Mouse (Mus musculus) midbrain, postnatal 0 days (tissue): Measurements from ENCODE around the gene Etnk2. TPM values are rescaled to one million over a fixed set of nuclear protein-coding genes. Genes with fewer than 3 reads are reported as not detected.
A peak's percentile ranks its signal among the peaks of the same experiment; 100 is the strongest.

ENCODE experiments used
- ATAC-seq: fragments of 200-750 bp; cut with Nextera tagmentation; 2 replicates; pipeline ENCODE4 v1.8.0; 2017; ENCODE audit warnings: moderate number of reproducible peaks, mild to moderate bottlenecking, moderate TSS enrichment, moderate library complexity; ENCODE audit not compliant: low FRiP score
- DNase-seq: peaks from one replicate; pipeline ENCODE4 v3.0.0-alpha.2; 2015; ENCODE audit warnings: low spot score
- H3K27ac ChIP-seq: fragments of 300-500 bp; sonication (generic); 2 replicates; pipeline ENCODE4 v1.5.1; 2014; ENCODE audit warnings: low read depth, mild to moderate bottlenecking, low read length, mixed read lengths
- H3K27me3 ChIP-seq: fragments of 300-500 bp; sonication (generic); 2 replicates; pipeline ENCODE4 v1.6.1; 2014; ENCODE audit warnings: low read length, control low read depth, mixed read lengths; ENCODE audit not compliant: insufficient read depth
- H3K36me3 ChIP-seq: fragments of 300-500 bp; sonication (generic); 2 replicates; pipeline ENCODE4 v1.6.1; 2014; ENCODE audit warnings: low read length, control low read depth, mixed read lengths; ENCODE audit not compliant: insufficient read depth
- H3K4me1 ChIP-seq: fragments of 300-500 bp; sonication (generic); 2 replicates; pipeline ENCODE4 v1.6.1; 2014; ENCODE audit warnings: mild to moderate bottlenecking, control low read depth, antibody characterized with exemption, low read length, mixed read lengths; ENCODE audit not compliant: insufficient read depth
- H3K4me2 ChIP-seq: fragments of 300-500 bp; sonication (generic); 2 replicates; pipeline ENCODE4 v1.6.1; 2014; ENCODE audit warnings: low read depth, mild to moderate bottlenecking, low read length, mixed read lengths; ENCODE audit not compliant: poor library complexity, severe bottlenecking
- H3K4me3 ChIP-seq: fragments of 300-500 bp; sonication (generic); 2 replicates; pipeline ENCODE4 v1.5.1; 2014; ENCODE audit warnings: low read depth, mild to moderate bottlenecking, low read length, moderate library complexity
- H3K9ac ChIP-seq: fragments of 300-500 bp; sonication (generic); replicated peaks from 2 replicates; pipeline ENCODE4 v1.6.1; 2014; ENCODE audit warnings: mild to moderate bottlenecking, low read length, moderate library complexity, mixed read lengths; ENCODE audit not compliant: poor library complexity, severe bottlenecking
- H3K9me3 ChIP-seq: fragments of 300-500 bp; sonication (generic); 2 replicates; pipeline ENCODE4 v1.6.1; 2016; ENCODE audit warnings: low read length, control low read depth
- CTCF ChIP-seq: IDR thresholded peaks from 2 replicates; pipeline ENCODE4 v1.5.1; 2016; ENCODE audit warnings: antibody characterized with exemption, mild to moderate bottlenecking
- WGBS: fragments of 180-500 bp; shearing (Covaris S2); extraction: QIAGEN DNeasy Blood & Tissue Kit; methylation state at CpG from one replicate; pipeline ENCODE4 v1.1.7; 2014; 5-methylcytosine and 5-hydroxymethylcytosine counted together
- polyA plus RNA-seq: library from polyadenylated mRNA; unstranded; fragments of >200 nt; fragmentation: Nextera tagmentation; extraction: Ambion mirVana; gene quantifications from 2 replicates; pipeline ENCODE4 v1.2.1, GENCODE M21; 2015
- total RNA-seq: library from RNA; depleted of rRNA; stranded (reverse); fragments of >200 nt; gene quantifications from 2 replicates; pipeline ENCODE4 v1.2.3, GENCODE M21; 2014

Gene Etnk2
- total and polyA plus RNA-seq, 2 experiments from 2014 or later = 34.5 to 52.0 TPM

- TF ChIP-seq CTCF = no peak
- Histone ChIP-seq H3K36me3 (0 out of 2 replicates have a peak, but pooled peaks cover 12% of the 10 kb centered on the region), H3K4me2 (no peak overlapping the region), H3K27ac (no peak overlapping the region), H3K9me3 (no peaks in the 10 kb centered on the region), H3K9ac (no peak overlapping the region), H3K4me3 (no peak overlapping the region), H3K27me3 (no peaks in the 10 kb centered on the region), H3K4me1 (peaks cover 9% of the 10 kb centered on the region; the same call in 1 of the 2 replicates)
- WGBS = 63% methylated on average over 4 of the region's 4 CpGs
- no peak for ATAC-seq
- no peak for DNase-seq
Observed at GRCm38 (mm10) chr1:133394702-133395101, 31.3 kb downstream of the Etnk2 start.

GRCm38 (mm10) chr1:133396693-133397092 is 33.3 kb downstream of the Etnk2 start:
- no peak overlapping the region for H3K27ac ChIP-seq
- no peak overlapping the region for H3K4me2 ChIP-seq
- H3K4me1 ChIP-seq = peaks cover 9% of the 10 kb centered on the region; the same call in 1 of the 2 replicates
- DNase-seq (no peak), ATAC-seq (no peak)
- no peak overlapping the region for H3K9ac ChIP-seq
- 75% methylated on average over 5 of the region's 5 CpGs for WGBS
- H3K36me3 ChIP-seq = 0 out of 2 replicates have a peak, but pooled peaks cover 5% of the 10 kb centered on the region
- TF ChIP-seq CTCF = no peak
- H3K9me3 ChIP-seq = no peaks in the 10 kb centered on the region
- no peaks in the 10 kb centered on the region for H3K27me3 ChIP-seq
- no peak overlapping the region for H3K4me3 ChIP-seq

- peak overlapping the region; percentile 2; the same call in 1 of the 2 replicates for H3K4me3 ChIP-seq
- 0 out of 2 replicates have a peak, but pooled peaks cover 5% of the 10 kb centered on the region for H3K36me3 ChIP-seq
- no peaks in the 10 kb centered on the region for H3K9me3 ChIP-seq
- no peak for TF ChIP-seq CTCF
- WGBS = 42% methylated on average over 5 of the region's 5 CpGs
- peak overlapping the region; percentile 30; the same call in 1 of the 2 replicates for H3K9ac ChIP-seq
- peaks cover 9% of the 10 kb centered on the region; the same call in 1 of the 2 replicates for H3K4me1 ChIP-seq
- DNase-seq = no peak
- H3K27ac ChIP-seq = peak overlapping the region; percentile 52
- H3K27me3 ChIP-seq = no peaks in the 10 kb centered on the region
- H3K4me2 ChIP-seq = peak overlapping the region; percentile 3; the same call in 1 of the 2 replicates
- ATAC-seq = no peak
Observed at GRCm38 (mm10) chr1:133397094-133397482, 33.7 kb downstream of the Etnk2 start.

GRCm38 (mm10) chr1:133397483-133398237 is 34.3 kb downstream of the Etnk2 start:
- H3K36me3 ChIP-seq = 0 out of 2 replicates have a peak, but pooled peaks cover 2% of the 10 kb centered on the region
- no peaks in the 10 kb centered on the region for H3K9me3 ChIP-seq
- TF ChIP-seq CTCF = peak; percentile 9; the same call in 1 of the 2 replicates
- peak; percentile 45 for DNase-seq
- WGBS = 6% methylated on average over 17 of the region's 17 CpGs
- no peak for ATAC-seq
- peak overlapping the region; percentile 60 for H3K27ac ChIP-seq
- peak overlapping the region; percentile 2; the same call in 1 of the 2 replicates for H3K4me3 ChIP-seq
- no peaks in the 10 kb centered on the region for H3K27me3 ChIP-seq
- peak overlapping the region; percentile 30 for H3K9ac ChIP-seq
- peak overlapping the region; percentile 3; the same call in 1 of the 2 replicates for H3K4me2 ChIP-seq
- H3K4me1 ChIP-seq = peaks cover 9% of the 10 kb centered on the region; the same call in 1 of the 2 replicates

GRCm38 (mm10) chr1:133400014-133400725 is 36.8 kb downstream of the Etnk2 start:
- WGBS = 84% methylated on average over 13 of the region's 13 CpGs
- no peak for DNase-seq
- no peak for ATAC-seq

More at GRCm38 (mm10) chr1:133400014-133400725, 36.8 kb downstream of the Etnk2 start:
- Histone ChIP-seq H3K27ac (no peak overlapping the region), H3K27me3 (no peaks in the 10 kb centered on the region), H3K36me3 (no peaks in the 10 kb centered on the region), H3K9me3 (no peaks in the 10 kb centered on the region), H3K4me3 (no peak overlapping the region), H3K4me1 (peaks cover 9% of the 10 kb centered on the region; the same call in 1 of the 2 replicates), H3K4me2 (no peak overlapping the region), H3K9ac (no peak overlapping the region)
- no peak for TF ChIP-seq CTCF
